Mouse (Mus musculus) heart, embryonic 11.5 days (tissue): ENCODE data around the gene Atcay. TPM values are rescaled to one million over a fixed set of nuclear protein-coding genes. Genes with fewer than 3 reads are reported as not detected.

Experiments used
- ATAC-seq: fragments of 200-750 bp; cut with Nextera tagmentation; replicated peaks from 2 replicates; pipeline ENCODE4 v1.8.0; 2017; ENCODE audit warnings: moderate library complexity; ENCODE audit not compliant: insufficient number of reproducible peaks, low FRiP score, low TSS enrichment
- H3K27ac ChIP-seq: fragments of 300-500 bp; sonication (generic); 2 replicates; pipeline ENCODE4 v1.5.1; 2014; ENCODE audit warnings: mild to moderate bottlenecking, low read depth, low read length
- H3K27me3 ChIP-seq: fragments of 300-500 bp; sonication (generic); 2 replicates; pipeline ENCODE4 v1.6.1; 2014; ENCODE audit warnings: mild to moderate bottlenecking, low read length, mixed read lengths; ENCODE audit not compliant: control insufficient read depth, insufficient read depth
- H3K36me3 ChIP-seq: fragments of 300-500 bp; sonication (generic); 2 replicates; pipeline ENCODE4 v1.6.1; 2014; ENCODE audit warnings: mild to moderate bottlenecking, low read length, moderate library complexity, mixed read lengths; ENCODE audit not compliant: control insufficient read depth, insufficient read depth
- H3K4me1 ChIP-seq: fragments of 300-500 bp; sonication (generic); 2 replicates; pipeline ENCODE4 v1.6.1; 2014; ENCODE audit warnings: low read length; ENCODE audit not compliant: control insufficient read depth, insufficient read depth
- H3K4me2 ChIP-seq: fragments of 300-500 bp; sonication (generic); 2 replicates; pipeline ENCODE4 v1.6.1; 2014; ENCODE audit warnings: mild to moderate bottlenecking, moderate library complexity
- H3K4me3 ChIP-seq: fragments of 300-500 bp; sonication (generic); 2 replicates; pipeline ENCODE4 v1.5.1; 2014; ENCODE audit warnings: low read depth, low read length
- H3K9ac ChIP-seq: fragments of 300-500 bp; sonication (generic); 2 replicates; pipeline ENCODE4 v1.6.1; 2014; ENCODE audit warnings: mild to moderate bottlenecking, low read depth, low read length, moderate library complexity
- H3K9me3 ChIP-seq: fragments of 300-500 bp; sonication (generic); replicated peaks from 2 replicates; pipeline ENCODE4 v1.6.1; 2016; ENCODE audit warnings: low read length; ENCODE audit not compliant: control insufficient read depth
- WGBS: fragments of 180-500 bp; shearing (Covaris S2); extraction: QIAGEN DNeasy Blood & Tissue Kit; methylation state at CpG from one replicate; pipeline ENCODE4 v1.1.7; 2014; ENCODE audit not compliant: insufficient replicate concordance; 5-methylcytosine and 5-hydroxymethylcytosine counted together
- polyA plus RNA-seq: library from polyadenylated mRNA; unstranded; fragments of >200 nt; fragmentation: Nextera tagmentation; extraction: Ambion mirVana; gene quantifications from 2 replicates; pipeline ENCODE4 v1.2.1, GENCODE M21; 2014

Gene Atcay
- polyA plus RNA-seq, 1 experiment from 2014 or later: 0.60 TPM

DNA sequence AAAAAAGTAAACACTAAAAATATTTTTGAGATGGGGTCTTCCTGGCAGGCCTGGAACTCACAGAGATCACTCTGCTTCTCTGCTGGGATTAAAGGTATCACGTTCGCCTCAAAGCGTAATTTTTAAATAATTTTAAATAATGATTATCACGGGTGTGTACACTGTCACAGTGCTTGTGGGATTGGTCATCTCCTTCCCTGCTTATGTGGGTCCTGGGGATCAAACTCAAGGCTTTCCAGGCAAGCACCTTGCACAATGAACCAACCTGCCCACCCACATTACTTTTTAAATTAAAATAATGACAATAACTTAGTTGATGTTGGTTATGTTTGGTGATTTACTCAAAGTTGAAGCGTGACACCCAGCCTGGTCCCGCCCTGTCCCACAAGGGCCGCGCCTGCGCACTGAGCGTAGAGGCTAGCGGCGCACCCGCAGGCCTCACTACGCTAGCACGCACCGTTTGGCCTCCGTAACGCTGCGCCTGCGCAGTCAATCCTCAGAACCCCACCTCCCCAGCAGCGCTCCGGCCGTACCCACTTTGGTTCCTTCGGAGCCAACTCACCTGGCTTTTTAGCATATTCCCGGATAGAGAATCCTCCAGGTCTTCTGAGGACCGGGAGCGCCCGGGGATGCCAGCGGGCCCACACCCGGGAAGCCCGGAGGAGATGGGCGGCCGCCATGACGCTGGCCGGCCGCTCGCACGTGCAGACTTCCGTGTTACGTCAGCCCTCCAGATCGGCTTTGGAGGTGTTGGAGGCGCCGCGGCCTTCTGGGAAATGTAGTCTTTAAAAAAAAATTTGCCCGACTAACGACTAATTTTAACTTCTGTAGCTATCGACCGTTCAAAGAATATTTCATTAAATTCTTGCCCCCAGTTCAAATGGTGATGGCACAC is 35.8 kb upstream of the Atcay start, which contains the start of the genes Mrpl54 and Apba3:
Mrpl54 (minus strand) TSS at position 724 of the 895 bp plus-strand sequence.
Apba3 (plus strand) TSS at position 750 of the 895 bp plus-strand sequence.
- H3K36me3 ChIP-seq: peaks cover 17% of the 10 kb centered on the region
- peaks cover 13% of the 10 kb centered on the region for H3K4me1 ChIP-seq
- peak; percentile 91 for ATAC-seq
- H3K27me3 ChIP-seq: no peaks in the 10 kb centered on the region; the same call in 1 of the 2 replicates
- no peaks in the 10 kb centered on the region for H3K9me3 ChIP-seq
- H3K4me3 ChIP-seq: peak within 1 kb of the TSS; percentile 68
- H3K4me2 ChIP-seq: peak within 1 kb of the TSS; percentile 81
- under 1% methylated on average over 48 of the region's 48 CpGs for WGBS
- H3K9ac ChIP-seq: peak within 1 kb of the TSS; percentile 83
- H3K27ac ChIP-seq: peak within 1 kb of the TSS; percentile 66

DNA sequence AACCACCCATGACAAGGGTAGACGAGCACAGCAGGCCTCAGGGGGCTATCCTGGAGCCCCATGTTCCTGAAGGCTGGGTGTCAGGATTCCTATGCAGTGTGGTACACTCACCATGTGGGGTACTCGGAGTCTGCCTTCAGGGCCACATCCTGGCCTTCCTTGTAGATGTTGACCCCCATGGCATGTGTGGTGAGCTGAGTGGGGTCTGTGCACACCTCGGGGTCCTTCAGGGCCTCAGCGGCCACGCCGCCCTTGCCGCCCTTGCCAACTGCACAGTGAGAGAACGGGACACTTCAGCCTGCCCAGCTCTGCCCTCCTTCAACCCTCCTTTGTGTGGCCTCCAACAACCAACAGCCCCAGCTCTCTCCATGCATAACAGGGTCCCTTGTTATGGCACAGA is 34.9 kb upstream of the Atcay start:
- peak overlapping the region; percentile 43; the same call in 1 of the 2 replicates for H3K9ac ChIP-seq
- peak overlapping the region; percentile 55 for H3K4me3 ChIP-seq
- peaks cover 15% of the 10 kb centered on the region for H3K36me3 ChIP-seq
- WGBS: 93% methylated on average over 8 of the region's 8 CpGs
- no peak for ATAC-seq
- H3K4me1 ChIP-seq: peaks cover 13% of the 10 kb centered on the region
- H3K4me2 ChIP-seq: peak overlapping the region; percentile 80
- H3K27me3 ChIP-seq: peaks cover 2% of the 10 kb centered on the region
- H3K27ac ChIP-seq: no peak overlapping the region
- no peaks in the 10 kb centered on the region; the same call in 1 of the 2 replicates for H3K9me3 ChIP-seq

DNA sequence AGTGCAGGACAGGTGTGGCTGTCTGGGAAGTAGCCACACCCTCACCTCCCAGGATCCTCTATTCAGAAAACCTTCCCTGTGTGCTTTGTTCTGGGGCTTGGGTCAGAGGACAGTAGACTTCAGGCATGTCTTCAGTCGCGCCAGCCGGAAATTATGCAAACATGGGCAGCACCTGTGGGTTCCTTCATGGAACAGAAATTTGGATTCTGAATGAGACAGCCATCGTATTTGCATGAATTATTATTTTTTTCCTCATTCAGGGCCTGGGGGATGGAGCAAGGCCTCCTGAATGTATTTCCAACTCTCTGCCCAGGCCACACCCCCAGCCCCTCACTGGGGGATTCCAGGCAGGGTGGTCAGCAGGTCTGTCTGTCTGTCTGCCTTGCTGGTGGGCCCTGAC is 30.4 kb upstream of the Atcay start:
- peaks cover 13% of the 10 kb centered on the region for H3K4me1 ChIP-seq
- no peak overlapping the region for H3K4me2 ChIP-seq
- peaks cover 2% of the 10 kb centered on the region for H3K9me3 ChIP-seq
- peaks cover 15% of the 10 kb centered on the region for H3K36me3 ChIP-seq
- no peak overlapping the region for H3K9ac ChIP-seq
- H3K27me3 ChIP-seq: peaks cover 46% of the 10 kb centered on the region
- 88% methylated on average over 4 of the region's 4 CpGs for WGBS
- H3K27ac ChIP-seq: no peak overlapping the region
- H3K4me3 ChIP-seq: no peak overlapping the region
- ATAC-seq: no peak

DNA sequence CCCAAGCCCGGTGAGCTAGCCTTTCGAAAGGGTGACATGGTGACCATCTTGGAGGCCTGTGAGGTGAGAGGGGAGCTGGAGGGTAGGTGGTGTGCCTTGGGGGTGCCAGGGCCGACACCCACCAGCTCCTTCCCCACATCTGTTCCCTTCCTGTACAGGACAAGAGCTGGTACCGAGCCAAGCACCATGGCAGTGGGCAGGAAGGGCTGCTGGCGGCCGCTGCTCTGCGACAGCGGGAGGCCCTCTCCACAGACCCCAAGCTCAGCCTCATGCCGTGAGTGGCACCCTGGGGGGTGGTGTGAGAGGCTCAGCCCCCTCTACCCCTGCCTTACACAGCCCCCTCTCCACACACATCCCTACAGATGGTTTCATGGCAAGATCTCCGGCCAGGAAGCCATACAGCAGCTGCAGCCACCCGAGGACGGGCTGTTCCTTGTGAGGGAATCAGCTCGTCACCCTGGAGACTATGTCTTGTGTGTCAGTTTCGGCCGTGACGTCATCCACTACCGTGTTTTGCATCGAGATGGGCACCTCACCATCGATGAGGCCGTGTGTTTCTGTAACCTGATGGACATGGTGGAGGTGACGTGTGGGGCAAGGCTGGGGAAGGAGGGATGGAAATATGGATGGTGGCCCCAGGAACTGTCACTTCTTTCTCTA is 28.7 kb upstream of the Atcay start:
- Histone ChIP-seq H3K4me2 (no peak overlapping the region), H3K4me3 (no peak overlapping the region), H3K9me3 (peaks cover 2% of the 10 kb centered on the region), H3K27ac (no peak overlapping the region), H3K4me1 (peaks cover 8% of the 10 kb centered on the region), H3K36me3 (peaks cover 11% of the 10 kb centered on the region), H3K9ac (no peak overlapping the region), H3K27me3 (peaks cover 56% of the 10 kb centered on the region)
- no peak for ATAC-seq
- 35% methylated on average over 21 of the region's 21 CpGs for whole genome bisulfite sequencing

DNA sequence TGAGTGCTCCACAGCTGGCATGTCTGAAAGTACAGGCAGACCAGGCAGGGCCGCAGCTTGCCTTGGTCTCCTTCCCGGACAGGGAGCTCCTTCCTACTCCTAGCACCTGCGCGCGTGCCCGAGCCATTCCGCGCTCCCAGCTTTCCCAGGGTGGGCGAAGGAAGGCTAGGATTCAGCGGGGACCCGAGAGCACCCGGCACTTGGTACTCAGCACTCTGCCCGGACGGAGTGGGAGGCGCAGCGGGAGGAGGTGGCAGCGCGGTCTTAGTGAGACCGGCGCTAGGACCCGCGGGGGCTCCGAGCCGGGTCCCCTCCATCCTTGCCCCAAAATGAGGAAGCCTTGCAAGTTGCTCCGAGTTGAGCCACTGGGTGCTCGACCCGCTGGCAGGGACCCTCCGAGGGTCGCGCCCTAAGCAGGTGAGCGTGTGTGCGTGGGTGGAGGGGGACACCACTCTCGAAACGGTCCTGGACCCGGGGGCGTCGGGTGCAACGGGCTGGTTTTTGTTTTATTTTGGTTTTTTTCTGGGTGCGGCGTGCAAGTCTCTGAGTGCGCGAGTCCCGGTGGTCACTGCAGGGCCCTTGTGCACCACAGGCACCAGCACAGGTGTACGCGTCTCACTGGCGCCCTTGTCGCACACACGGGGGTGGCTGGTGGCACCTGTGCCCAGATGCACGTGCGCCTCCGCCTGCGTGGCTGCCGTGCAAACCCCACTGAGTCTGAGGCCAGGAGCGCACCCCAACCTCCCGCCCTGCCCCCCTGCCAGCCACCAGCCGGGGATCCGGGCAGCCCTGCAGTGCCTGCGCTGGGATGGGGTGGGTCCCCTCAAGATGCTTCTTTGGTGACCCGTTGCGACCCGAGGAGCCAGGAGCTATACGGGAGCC is 26.8 kb upstream of the Atcay start:
- Histone ChIP-seq H3K9ac (peak overlapping the region; percentile 46; the same call in 1 of the 2 replicates), H3K4me1 (peaks cover 12% of the 10 kb centered on the region), H3K27me3 (peaks cover 75% of the 10 kb centered on the region), H3K36me3 (no peaks in the 10 kb centered on the region), H3K4me3 (peak overlapping the region; percentile 43), H3K9me3 (peaks cover 2% of the 10 kb centered on the region), H3K27ac (no peak overlapping the region), H3K4me2 (peak overlapping the region; percentile 78)
- no peak for ATAC-seq
- 4% methylated on average over 62 of the region's 62 CpGs for WGBS

DNA sequence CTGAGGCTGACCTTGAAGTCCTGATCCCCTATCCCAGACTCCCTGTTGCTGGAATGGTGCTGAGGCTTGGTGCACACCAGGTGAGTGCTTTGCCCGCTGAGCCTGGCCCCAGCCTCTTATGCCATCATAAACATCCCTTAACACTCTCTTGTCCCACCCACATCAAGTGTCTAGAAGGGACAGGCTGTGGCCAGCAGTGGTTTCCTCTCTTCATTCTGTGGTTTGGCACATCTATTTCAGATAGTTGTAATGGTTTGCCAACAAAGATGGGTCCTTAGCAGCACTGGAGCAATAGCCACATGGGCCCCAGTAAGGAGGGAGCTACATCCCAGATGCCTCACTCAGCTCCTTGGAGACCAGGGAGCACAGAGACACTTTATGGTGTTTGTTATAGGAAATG is 24.3 kb upstream of the Atcay start:
- Histone ChIP-seq H3K4me2 (no peak overlapping the region), H3K4me3 (no peak overlapping the region), H3K27ac (no peak overlapping the region), H3K36me3 (no peaks in the 10 kb centered on the region), H3K9me3 (no peaks in the 10 kb centered on the region), H3K9ac (no peak overlapping the region), H3K4me1 (peaks cover 12% of the 10 kb centered on the region), H3K27me3 (peaks cover 85% of the 10 kb centered on the region)
- no peak for ATAC-seq
- 70% methylated on average over 1 of the region's 1 CpGs for WGBS

DNA sequence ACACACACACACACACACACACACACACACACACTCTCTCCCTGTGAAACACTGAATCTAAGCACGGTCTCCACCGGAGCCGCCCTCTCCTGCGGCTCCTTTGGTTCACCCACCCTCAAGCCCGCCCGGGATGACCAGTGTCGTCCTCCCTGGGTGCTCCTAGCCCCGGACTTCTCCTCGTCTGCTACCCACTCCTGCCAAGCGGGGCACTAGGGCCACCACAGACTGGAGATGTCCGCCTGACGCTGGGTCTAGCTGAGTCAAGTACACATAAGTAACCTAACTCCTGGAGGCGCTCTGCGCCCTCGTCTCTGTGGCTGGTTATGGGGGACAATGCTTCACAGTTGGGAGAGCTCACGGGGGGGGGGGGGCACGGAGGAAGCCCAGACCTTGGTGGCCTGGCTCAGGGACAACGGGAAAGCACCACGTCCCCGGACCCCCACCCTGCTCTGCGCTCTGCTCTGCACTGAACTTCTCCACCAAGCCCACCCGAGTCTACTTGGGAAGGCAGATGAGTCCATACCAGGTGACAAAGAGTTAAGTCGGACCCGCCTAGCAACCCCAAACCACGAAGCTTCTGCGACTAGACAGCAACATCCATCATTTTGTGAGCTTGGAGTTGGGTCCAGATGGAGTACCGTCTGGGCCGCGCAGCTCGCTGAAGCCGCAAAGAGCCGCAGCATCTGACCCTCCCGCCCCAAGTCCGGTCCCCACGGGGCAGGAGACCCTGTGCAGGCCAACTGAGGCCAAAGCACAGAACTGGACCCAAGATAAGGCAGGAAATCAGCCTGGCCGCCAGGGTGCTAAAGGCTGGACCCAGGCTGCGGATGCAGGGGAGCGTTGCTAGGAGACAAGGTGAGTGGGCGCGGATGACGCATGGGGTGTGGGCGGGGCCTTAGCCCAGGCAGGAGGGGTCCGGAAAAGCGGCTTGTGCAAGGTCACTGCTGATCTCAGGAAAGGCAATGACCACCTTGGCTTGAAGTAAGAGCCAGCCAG is 22.1 kb upstream of the Atcay start, which contains the start of gene Matk:
Matk (plus strand) TSS at position 512 of the 996 bp plus-strand sequence.
- ATAC-seq: no peak
- no peak within 1 kb of the TSS for H3K27ac ChIP-seq
- H3K9ac ChIP-seq: no peak within 1 kb of the TSS
- peaks cover 10% of the 10 kb centered on the region for H3K4me1 ChIP-seq
- H3K36me3 ChIP-seq: no peaks in the 10 kb centered on the region
- WGBS: 12% methylated on average over 43 of the region's 44 CpGs
- H3K9me3 ChIP-seq: no peaks in the 10 kb centered on the region
- no peak within 1 kb of the TSS; the same call in 1 of the 2 replicates for H3K4me3 ChIP-seq
- peaks cover 63% of the 10 kb centered on the region for H3K27me3 ChIP-seq
- H3K4me2 ChIP-seq: peak within 1 kb of the TSS; percentile 12; the same call in 1 of the 2 replicates
